Mouse (Mus musculus): Measurements from ENCODE around the gene Gpa33.

DNA sequence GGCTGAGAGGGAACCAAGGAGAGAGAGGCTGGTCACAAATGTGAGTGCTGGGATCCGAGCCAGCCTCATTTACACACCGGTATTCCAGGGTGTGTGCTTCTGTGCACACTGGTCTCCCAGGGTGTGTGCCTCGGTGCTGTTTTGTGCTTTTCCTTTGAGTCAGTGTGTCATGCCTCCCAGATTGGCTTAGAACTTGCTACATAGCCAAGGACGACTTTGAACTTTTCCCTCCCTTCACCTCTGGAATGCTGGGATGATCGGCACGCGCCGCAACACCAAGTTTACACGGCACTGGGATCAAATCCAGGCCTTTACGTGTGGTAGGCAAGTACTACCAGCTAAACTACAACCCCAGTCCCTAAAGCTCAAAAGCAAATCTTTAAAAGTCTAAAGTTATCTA lies 22.0 kb downstream of the Gpa33 start:
- no peak for TF ChIP-seq CTCF (IDR thresholded peaks at IDR 0.05; ENCODE audit: control insufficient read depth, insufficient read depth, low read length)
- no peak for TF ChIP-seq POLR2A (IDR thresholded peaks at IDR 0.05; ENCODE audit: borderline replicate concordance, control insufficient read depth, low read depth, low read length)

Data from bone marrow, adult 2 months (tissue).